ENCODE assay signal across 8 mouse cellular contexts in the genomic region with DNA sequence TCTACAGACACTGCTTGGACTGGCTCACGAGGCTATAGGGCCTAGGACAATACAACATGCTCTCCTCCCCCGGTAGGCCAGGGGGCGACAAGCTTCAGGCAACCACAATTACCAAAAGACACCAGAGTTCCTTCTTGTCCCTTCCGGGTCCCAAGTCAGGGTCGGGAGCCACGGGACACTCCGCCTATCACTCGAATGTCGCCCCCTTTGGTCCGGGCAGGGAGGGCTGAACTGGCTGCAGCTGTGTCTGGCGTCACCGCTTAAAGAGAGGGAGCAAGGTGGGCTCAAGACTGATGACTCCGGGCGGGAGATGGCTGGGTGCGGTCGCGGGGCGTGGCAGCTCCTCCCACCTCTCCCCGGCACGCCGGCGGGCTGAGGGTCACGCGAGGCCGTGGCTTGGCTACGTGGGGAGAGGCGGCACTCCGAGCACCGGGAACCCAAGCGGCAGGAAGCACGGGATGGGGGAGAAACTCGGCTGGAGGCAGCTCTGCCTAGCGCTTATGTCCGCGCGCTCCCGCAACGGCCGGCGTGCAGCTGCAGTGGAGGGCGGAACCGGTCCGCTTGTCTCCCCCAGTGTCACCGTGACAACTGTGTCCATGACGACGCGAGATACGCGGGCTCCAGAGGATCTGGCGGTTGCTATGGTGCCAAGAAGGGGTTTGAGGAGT. TPM values are rescaled to one million over a fixed set of nuclear protein-coding genes. Genes with fewer than 3 reads are reported as not detected.
DNase-seq lines count a peak whose midpoint lies in the region; ATAC-seq and TF ChIP-seq lines count a peak whose summit lies in the region.

A gene (minus strand): TSS at position 536 of the 668 bp plus-strand sequence.

- no peaks in the 10 kb centered on the region for H3K27me3 ChIP-seq in embryonic facial prominence, embryonic 15.5 days
- no peaks in the 10 kb centered on the region for H3K27me3 ChIP-seq in limb, embryonic 14.5 days (ENCODE audit: control insufficient read depth, insufficient read depth, low read length)
- H3K27me3 ChIP-seq in midbrain, embryonic 15.5 days (replicated peaks) = no peaks in the 10 kb centered on the region

- ATAC-seq in embryonic facial prominence, embryonic 15.5 days (ENCODE audit: insufficient number of reproducible peaks, low FRiP score, low TSS enrichment, low read depth) = peak; percentile 76
- ATAC-seq in limb, embryonic 14.5 days (ENCODE audit: low FRiP score, low read depth) = peak; percentile 75
- ATAC-seq in midbrain, embryonic 15.5 days (replicated peaks) = peak; percentile 96

- DNase-seq in layer of hippocampus, adult 11-12 months (ENCODE audit: low spot score) = peak; percentile 70
- no peak for DNase-seq in layer of hippocampus, adult 9-10 months (ENCODE audit: low spot score)
- DNase-seq in heart, adult 9 months (ENCODE audit: low spot score in 2 of 2) = peak; percentile 68 to 74
- peak; percentile 53 for DNase-seq in kidney, adult 9 months
- DNase-seq in limb, embryonic 14.5 days (ENCODE audit: low spot score) = peak; percentile 76
- peak; percentile 46 to 57 for DNase-seq in spleen, adult 18-20 months

- no peak for TF ChIP-seq POLR2A in limb, embryonic 14.5 days (IDR thresholded peaks at IDR 0.05; ENCODE audit: borderline replicate concordance, extremely low read depth, insufficient read depth, insufficient read length)

- H3K36me3 ChIP-seq in embryonic facial prominence, embryonic 15.5 days = peaks cover 15% of the 10 kb centered on the region
- peaks cover 35% of the 10 kb centered on the region for H3K36me3 ChIP-seq in limb, embryonic 14.5 days (ENCODE audit: control insufficient read depth, insufficient read depth, low read length)
- no peaks in the 10 kb centered on the region for H3K36me3 ChIP-seq in midbrain, embryonic 15.5 days (replicated peaks)

- WGBS in embryonic facial prominence, embryonic 15.5 days = 2% methylated on average over 50 of the region's 50 CpGs
- WGBS in limb, embryonic 14.5 days = 5% methylated on average over 28 of the region's 50 CpGs
- 1% methylated on average over 50 of the region's 50 CpGs for WGBS in midbrain, embryonic 15.5 days

- peaks cover 19% of the 10 kb centered on the region for H3K4me1 ChIP-seq in embryonic facial prominence, embryonic 15.5 days
- H3K4me1 ChIP-seq in limb, embryonic 14.5 days (ENCODE audit: control insufficient read depth, insufficient read depth, low read length) = peaks cover 6% of the 10 kb centered on the region
- peaks cover 27% of the 10 kb centered on the region for H3K4me1 ChIP-seq in midbrain, embryonic 15.5 days

- peak within 1 kb of the TSS; percentile 31 for H3K9ac ChIP-seq in embryonic facial prominence, embryonic 15.5 days
- H3K9ac ChIP-seq in limb, embryonic 14.5 days (ENCODE audit: low read depth, low read length, severe bottlenecking) = peak within 1 kb of the TSS; percentile 60
- H3K9ac ChIP-seq in midbrain, embryonic 15.5 days = peak within 1 kb of the TSS; percentile 77

- peak within 1 kb of the TSS; percentile 55 for H3K4me3 ChIP-seq in embryonic facial prominence, embryonic 15.5 days (replicated peaks)
- peak within 1 kb of the TSS; percentile 47 for H3K4me3 ChIP-seq in limb, embryonic 14.5 days (replicated peaks; ENCODE audit: low read length)
- peak within 1 kb of the TSS; percentile 82 for H3K4me3 ChIP-seq in midbrain, embryonic 15.5 days

- no peak within 1 kb of the TSS for H3K27ac ChIP-seq in embryonic facial prominence, embryonic 15.5 days (replicated peaks)
- no peak within 1 kb of the TSS for H3K27ac ChIP-seq in limb, embryonic 14.5 days (replicated peaks; ENCODE audit: low read depth, low read length)
- H3K27ac ChIP-seq in midbrain, embryonic 15.5 days = peak within 1 kb of the TSS; percentile 88

- no peaks in the 10 kb centered on the region for H3K9me3 ChIP-seq in embryonic facial prominence, embryonic 15.5 days (replicated peaks)
- no peaks in the 10 kb centered on the region for H3K9me3 ChIP-seq in limb, embryonic 14.5 days (ENCODE audit: control insufficient read depth, low read length)
- H3K9me3 ChIP-seq in midbrain, embryonic 15.5 days = no peaks in the 10 kb centered on the region

- H3K4me2 ChIP-seq in embryonic facial prominence, embryonic 15.5 days (replicated peaks) = peak within 1 kb of the TSS; percentile 85
- H3K4me2 ChIP-seq in limb, embryonic 14.5 days (replicated peaks; ENCODE audit: low read depth, low read length, severe bottlenecking) = peak within 1 kb of the TSS; percentile 80
- H3K4me2 ChIP-seq in midbrain, embryonic 15.5 days = peak within 1 kb of the TSS; percentile 79

RNA-seq across cellular contexts. Expression of the gene that starts here (rescaled TPM):
- polyA plus RNA-seq in embryonic facial prominence, embryonic 15.5 days (2015; fragmentation: Nextera tagmentation; extraction: Ambion mirVana) = 1.8 and 3.0 TPM in 2 replicates
- 0.24 and 0.39 TPM in 2 replicates for polyA plus RNA-seq in limb, embryonic 14.5 days (2012; rRNA removed)
- polyA plus RNA-seq in limb, embryonic 14.5 days (2014; fragmentation: Nextera tagmentation; extraction: Ambion mirVana) = 0.55 and 0.83 TPM in 2 replicates
- 6.5 and 7.7 TPM in 2 replicates for polyA plus RNA-seq in midbrain, embryonic 15.5 days (2015; fragmentation: Nextera tagmentation; extraction: Ambion mirVana)

Comparison
In these comparisons a context has a peak if more than half of its experiments do, and no peak if none do; other contexts are left out.
1. Peak in DNase-seq, ATAC-seq, H3K4me3 ChIP-seq, H3K9ac ChIP-seq and H3K4me2 ChIP-seq in limb, embryonic 14.5 days; RNA of the gene not detected or under 1 TPM.